Mouse (Mus musculus): ENCODE results near the gene Hmgxb4. TPM values are rescaled to one million over a fixed set of nuclear protein-coding genes. Genes with fewer than 3 reads are reported as not detected.

Gene Hmgxb4
- polyA plus RNA-seq, 1 experiment = 3.9 TPM

DNA sequence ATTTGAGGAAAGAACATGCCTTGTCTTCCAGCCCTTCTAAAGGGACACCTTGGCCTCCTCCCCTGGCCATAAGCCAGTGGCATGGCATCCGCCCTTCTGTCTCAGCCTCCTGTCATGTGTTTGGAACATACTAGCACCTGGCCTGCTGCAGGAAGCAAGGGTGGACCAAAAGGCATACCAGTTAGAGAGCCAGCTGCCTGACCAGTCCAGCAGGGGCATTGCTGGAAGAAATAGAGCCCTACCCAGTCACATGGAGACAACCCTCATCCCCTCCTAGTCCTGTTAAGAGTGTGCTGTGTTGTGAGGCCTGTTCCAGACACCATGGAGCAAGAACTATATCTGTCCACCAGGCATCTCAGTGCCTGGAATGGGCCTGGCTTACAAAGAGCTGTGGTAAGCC is 53.1 kb downstream of the Hmgxb4 start:
- TF ChIP-seq CTCF (IDR thresholded peaks at IDR 0.05; ENCODE audit: extremely low read depth, insufficient read length, insufficient replicate concordance, low read depth, low read length) (no peak), POLR2A (IDR thresholded peaks at IDR 0.05; ENCODE audit: low read depth, low read length) (no peak)
- Histone ChIP-seq H3K4me1 (ENCODE audit: control insufficient read depth, insufficient read depth, insufficient read length, low read length) (no peaks in the 10 kb centered on the region), H3K36me3 (ENCODE audit: control insufficient read depth, insufficient read depth, low read length) (0 out of 2 replicates have a peak, but pooled peaks cover 1% of the 10 kb centered on the region), H3K27me3 (ENCODE audit: control insufficient read depth, insufficient read depth, low read length) (no peaks in the 10 kb centered on the region), H3K27ac (ENCODE audit: insufficient read depth, low read depth, low read length) (no peak overlapping the region), H3K4me3 (ENCODE audit: low read depth, low read length) (no peak overlapping the region)
- 75% methylated on average over 1 of the region's 1 CpGs for WGBS

DNA sequence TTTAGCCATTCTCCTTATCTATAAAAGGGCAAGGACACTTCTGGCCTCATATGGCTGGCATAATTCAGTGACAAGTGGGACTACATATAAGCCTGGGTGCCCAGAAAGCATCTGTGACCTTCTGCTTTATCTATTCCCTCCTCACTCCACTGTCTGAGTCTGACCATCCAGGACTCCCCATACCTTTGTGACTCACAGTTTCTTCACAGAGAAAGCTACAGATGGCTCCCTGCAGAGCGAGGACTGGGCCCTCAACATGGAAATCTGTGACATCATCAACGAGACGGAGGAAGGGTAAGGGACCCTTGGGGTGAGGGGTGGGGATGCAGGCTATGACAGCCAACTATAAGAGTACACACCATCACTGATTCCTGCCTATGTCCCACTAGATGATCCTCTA is 54.6 kb downstream of the Hmgxb4 start:
- WGBS = 95% methylated on average over 3 of the region's 3 CpGs

DNA sequence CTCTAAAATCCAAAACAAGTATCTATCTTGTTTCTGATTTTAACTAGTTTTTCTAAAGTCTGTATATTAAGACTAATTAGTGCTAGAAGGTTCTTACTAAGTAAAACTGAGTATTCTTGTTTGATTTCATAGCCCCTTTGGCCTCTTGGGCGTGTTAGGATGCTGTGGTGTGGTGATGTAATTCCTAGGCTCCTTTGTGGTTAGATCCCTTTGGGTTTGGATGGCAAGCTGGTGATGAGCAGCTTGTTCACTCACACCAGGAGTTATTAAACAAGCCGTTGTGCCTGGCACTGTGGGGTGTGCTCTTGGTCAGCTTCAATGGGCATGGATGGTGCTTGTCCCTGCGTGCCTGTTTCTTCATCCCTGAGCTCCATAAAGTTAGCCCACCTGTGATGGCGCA is 60.2 kb downstream of the Hmgxb4 start:
- TF ChIP-seq POLR2A (IDR thresholded peaks at IDR 0.05; ENCODE audit: low read depth, low read length) (no peak), CTCF (IDR thresholded peaks at IDR 0.05; ENCODE audit: extremely low read depth, insufficient read length, insufficient replicate concordance, low read depth, low read length) (no peak)
- Histone ChIP-seq H3K27me3 (ENCODE audit: control insufficient read depth, insufficient read depth, low read length) (no peaks in the 10 kb centered on the region), H3K27ac (ENCODE audit: insufficient read depth, low read depth, low read length) (no peak overlapping the region), H3K4me3 (ENCODE audit: low read depth, low read length) (no peak overlapping the region), H3K4me1 (ENCODE audit: control insufficient read depth, insufficient read depth, insufficient read length, low read length) (no peaks in the 10 kb centered on the region), H3K36me3 (ENCODE audit: control insufficient read depth, insufficient read depth, low read length) (peaks cover 9% of the 10 kb centered on the region; the same call in 1 of the 2 replicates)
- 89% methylated on average over 4 of the region's 4 CpGs for WGBS

More for the DNA sequence above, 54.6 kb downstream of the Hmgxb4 start:
- TF ChIP-seq POLR2A (IDR thresholded peaks at IDR 0.05; ENCODE audit: low read depth, low read length) (no peak), CTCF (IDR thresholded peaks at IDR 0.05; ENCODE audit: extremely low read depth, insufficient read length, insufficient replicate concordance, low read depth, low read length) (no peak)
- H3K4me1 ChIP-seq (ENCODE audit: control insufficient read depth, insufficient read depth, insufficient read length, low read length) = no peaks in the 10 kb centered on the region
- H3K27ac ChIP-seq (ENCODE audit: insufficient read depth, low read depth, low read length) = no peak overlapping the region
- H3K36me3 ChIP-seq (ENCODE audit: control insufficient read depth, insufficient read depth, low read length) = 0 out of 2 replicates have a peak, but pooled peaks cover 1% of the 10 kb centered on the region
- no peak overlapping the region for H3K4me3 ChIP-seq (ENCODE audit: low read depth, low read length)
- H3K27me3 ChIP-seq (ENCODE audit: control insufficient read depth, insufficient read depth, low read length) = no peaks in the 10 kb centered on the region

DNA sequence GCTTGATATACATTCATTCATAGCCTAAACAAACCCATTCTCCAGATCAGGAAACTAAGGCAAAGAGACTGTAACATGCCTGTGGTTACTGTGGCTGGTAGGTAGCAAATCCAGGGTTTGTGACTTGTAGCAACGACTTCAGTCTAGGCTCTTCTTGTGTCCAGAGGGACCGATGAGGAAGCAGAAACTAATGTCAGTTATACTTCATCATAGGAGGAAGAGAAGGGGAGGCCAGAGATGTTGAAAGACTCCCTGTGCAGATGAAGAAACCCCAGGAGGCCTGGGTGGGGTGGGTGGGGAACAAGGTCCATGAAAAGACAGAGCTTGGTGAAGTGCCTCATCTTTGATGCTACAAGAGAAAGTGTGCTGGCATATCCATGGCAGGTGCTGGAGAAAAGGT is 62.5 kb downstream of the Hmgxb4 start:
- WGBS = 88% methylated on average over 2 of the region's 2 CpGs
- H3K36me3 ChIP-seq (ENCODE audit: control insufficient read depth, insufficient read depth, low read length) = peaks cover 8% of the 10 kb centered on the region
- no peaks in the 10 kb centered on the region for H3K4me1 ChIP-seq (ENCODE audit: control insufficient read depth, insufficient read depth, insufficient read length, low read length)
- no peaks in the 10 kb centered on the region for H3K27me3 ChIP-seq (ENCODE audit: control insufficient read depth, insufficient read depth, low read length)
- H3K4me3 ChIP-seq (ENCODE audit: low read depth, low read length) = no peak overlapping the region
- TF ChIP-seq POLR2A (IDR thresholded peaks at IDR 0.05; ENCODE audit: low read depth, low read length) (no peak), CTCF (IDR thresholded peaks at IDR 0.05; ENCODE audit: extremely low read depth, insufficient read length, insufficient replicate concordance, low read depth, low read length) (no peak)
- no peak overlapping the region for H3K27ac ChIP-seq (ENCODE audit: insufficient read depth, low read depth, low read length)

DNA sequence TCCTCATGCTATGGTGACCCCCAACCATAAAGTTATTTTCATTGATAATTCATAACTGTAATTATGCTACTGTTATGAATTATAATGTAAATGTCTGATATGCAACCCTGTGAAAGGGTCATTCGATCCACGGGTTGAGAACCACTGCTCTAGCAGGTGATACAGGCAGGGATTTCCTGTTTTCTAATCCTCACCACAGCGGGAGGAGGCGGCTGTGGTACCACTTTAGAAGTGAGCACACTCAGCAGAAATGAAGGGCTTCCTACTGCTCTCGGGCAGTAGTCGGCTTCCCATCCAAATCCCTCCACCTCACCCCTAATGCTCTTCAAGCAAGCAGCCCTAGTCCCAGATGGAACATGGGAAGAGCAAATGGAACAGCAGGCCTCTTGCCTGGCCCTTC is 66.9 kb downstream of the Hmgxb4 start:
- WGBS = 83% methylated on average over 6 of the region's 6 CpGs
- H3K27ac ChIP-seq (ENCODE audit: insufficient read depth, low read depth, low read length) = no peak overlapping the region
- H3K36me3 ChIP-seq (ENCODE audit: control insufficient read depth, insufficient read depth, low read length) = peaks cover 13% of the 10 kb centered on the region
- H3K27me3 ChIP-seq (ENCODE audit: control insufficient read depth, insufficient read depth, low read length) = no peaks in the 10 kb centered on the region
- no peak for TF ChIP-seq CTCF (IDR thresholded peaks at IDR 0.05; ENCODE audit: extremely low read depth, insufficient read length, insufficient replicate concordance, low read depth, low read length)
- no peak for TF ChIP-seq POLR2A (IDR thresholded peaks at IDR 0.05; ENCODE audit: low read depth, low read length)
- no peaks in the 10 kb centered on the region for H3K4me1 ChIP-seq (ENCODE audit: control insufficient read depth, insufficient read depth, insufficient read length, low read length)
- H3K4me3 ChIP-seq (ENCODE audit: low read depth, low read length) = no peak overlapping the region

DNA sequence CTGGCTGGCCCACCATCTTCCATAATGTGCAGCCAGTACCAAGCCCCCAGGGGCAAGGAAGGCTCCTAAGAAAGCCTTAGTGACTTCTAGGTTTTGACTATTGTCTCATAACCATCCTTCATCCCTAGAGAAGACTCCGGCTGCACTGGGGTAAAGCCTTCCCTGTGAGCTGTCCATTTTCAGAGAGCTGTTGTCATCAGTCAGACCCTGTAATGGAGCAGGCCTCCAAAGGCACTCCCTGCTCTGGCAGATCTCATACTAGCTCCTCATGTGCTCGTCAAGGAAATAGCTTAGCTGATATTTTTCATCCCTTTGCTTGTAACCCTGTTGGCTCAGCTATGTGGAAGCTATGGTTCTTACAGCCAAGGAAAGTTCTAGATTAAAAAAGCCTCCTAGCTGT is 67.7 kb downstream of the Hmgxb4 start:
- WGBS = 79% methylated on average over 2 of the region's 2 CpGs
- Histone ChIP-seq H3K36me3 (ENCODE audit: control insufficient read depth, insufficient read depth, low read length) (peaks cover 15% of the 10 kb centered on the region), H3K4me1 (ENCODE audit: control insufficient read depth, insufficient read depth, insufficient read length, low read length) (no peaks in the 10 kb centered on the region), H3K27me3 (ENCODE audit: control insufficient read depth, insufficient read depth, low read length) (no peaks in the 10 kb centered on the region), H3K27ac (ENCODE audit: insufficient read depth, low read depth, low read length) (no peak overlapping the region), H3K4me3 (ENCODE audit: low read depth, low read length) (no peak overlapping the region)
- TF ChIP-seq POLR2A (IDR thresholded peaks at IDR 0.05; ENCODE audit: low read depth, low read length) = no peak

DNA sequence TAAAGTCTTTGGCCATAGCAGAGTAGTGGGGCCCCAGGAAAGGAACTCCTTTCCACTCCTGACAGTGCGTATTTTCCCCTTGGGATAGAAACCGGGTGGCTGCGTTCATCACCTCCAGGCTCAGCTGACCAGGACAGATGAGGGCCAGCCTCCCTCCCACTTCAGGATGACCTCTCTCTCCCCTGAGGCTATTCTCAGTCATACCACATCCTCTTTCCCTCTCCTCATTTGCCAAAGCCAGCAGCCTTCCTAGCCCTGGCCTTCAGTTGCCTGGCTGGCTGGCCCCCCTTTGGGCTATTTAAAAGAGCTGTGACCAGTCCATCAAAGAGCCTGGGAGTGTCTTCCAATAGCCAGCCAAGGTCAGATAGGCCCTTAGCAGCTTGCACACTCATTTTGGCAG is 70.1 kb downstream of the Hmgxb4 start:
- no peak overlapping the region for H3K27ac ChIP-seq (ENCODE audit: insufficient read depth, low read depth, low read length)
- H3K27me3 ChIP-seq (ENCODE audit: control insufficient read depth, insufficient read depth, low read length) = no peaks in the 10 kb centered on the region
- peaks cover 13% of the 10 kb centered on the region for H3K36me3 ChIP-seq (ENCODE audit: control insufficient read depth, insufficient read depth, low read length)
- H3K4me1 ChIP-seq (ENCODE audit: control insufficient read depth, insufficient read depth, insufficient read length, low read length) = no peaks in the 10 kb centered on the region
- TF ChIP-seq POLR2A (IDR thresholded peaks at IDR 0.05; ENCODE audit: low read depth, low read length) (no peak), CTCF (IDR thresholded peaks at IDR 0.05; ENCODE audit: extremely low read depth, insufficient read length, insufficient replicate concordance, low read depth, low read length) (no peak)
- H3K4me3 ChIP-seq (ENCODE audit: low read depth, low read length) = no peak overlapping the region
- WGBS = 83% methylated on average over 3 of the region's 3 CpGs

DNA sequence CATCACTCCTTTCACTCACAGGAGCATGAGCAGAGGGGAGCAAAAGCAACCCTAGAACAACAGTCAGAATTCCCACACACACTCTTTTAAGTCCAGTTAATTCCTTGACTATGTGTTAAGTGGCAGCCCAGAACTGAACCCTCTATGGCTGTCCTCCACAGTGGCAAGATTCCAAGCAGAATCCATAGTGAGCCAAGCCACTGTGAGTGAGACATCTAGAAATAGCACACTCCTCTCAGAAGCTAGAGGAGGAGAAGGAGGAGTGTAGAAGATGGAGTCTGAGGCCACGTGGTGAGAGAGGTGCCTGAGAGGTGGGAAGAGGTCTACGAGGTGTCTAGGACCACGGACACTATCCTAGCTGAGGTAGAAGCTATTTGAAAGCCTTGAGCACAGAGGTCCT is 71.6 kb downstream of the Hmgxb4 start:
- Histone ChIP-seq H3K36me3 (ENCODE audit: control insufficient read depth, insufficient read depth, low read length) (peaks cover 13% of the 10 kb centered on the region), H3K4me1 (ENCODE audit: control insufficient read depth, insufficient read depth, insufficient read length, low read length) (no peaks in the 10 kb centered on the region), H3K27me3 (ENCODE audit: control insufficient read depth, insufficient read depth, low read length) (no peaks in the 10 kb centered on the region), H3K4me3 (ENCODE audit: low read depth, low read length) (no peak overlapping the region), H3K27ac (ENCODE audit: insufficient read depth, low read depth, low read length) (no peak overlapping the region)
- 89% methylated on average over 3 of the region's 3 CpGs for WGBS
- no peak for TF ChIP-seq CTCF (IDR thresholded peaks at IDR 0.05; ENCODE audit: extremely low read depth, insufficient read length, insufficient replicate concordance, low read depth, low read length)
- no peak for TF ChIP-seq POLR2A (IDR thresholded peaks at IDR 0.05; ENCODE audit: low read depth, low read length)
